In the genomic region with DNA sequence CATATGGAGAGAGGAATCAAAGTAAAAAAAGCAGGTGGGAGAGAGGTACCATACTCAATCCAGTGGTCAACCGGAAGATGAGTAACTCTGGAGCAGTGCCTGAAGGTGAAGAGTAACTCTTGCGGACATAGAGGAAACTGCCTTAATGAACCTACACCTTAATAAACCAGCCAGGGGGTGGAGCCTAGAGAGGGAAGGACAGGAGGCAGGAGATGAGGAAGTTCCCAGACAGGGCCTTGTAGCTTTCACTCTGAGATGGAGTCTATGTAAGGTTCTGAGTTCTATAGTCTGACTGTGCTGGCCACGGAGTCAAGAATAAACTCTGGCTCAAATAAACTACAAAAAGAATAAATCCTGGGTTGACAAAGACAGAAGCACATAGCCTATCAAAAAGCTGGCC, we compare ENCODE assay signal across 16 mouse cellular contexts. TPM values are rescaled to one million over a fixed set of nuclear protein-coding genes. Genes with fewer than 3 reads are reported as not detected.
"Had no signal": no experiment of that assay in that cellular context is flagged by ENCODE, and none has a peak within 500 bp of the region (broad histone marks: within the 10 kb centered on the region; RNA-seq: fewer than 3 reads in every experiment).

No protein-coding gene starts in this region.

- H3K27ac ChIP-seq: kidney, postnatal 0 days; limb, embryonic 12.5 days; liver, embryonic 13.5 days; lung, embryonic 15.5 days; midbrain, embryonic 13.5 days; neural tube, embryonic 12.5 days had no signal

- H3K9ac ChIP-seq: limb, embryonic 12.5 days; liver, embryonic 13.5 days; liver, postnatal 0 days; lung, embryonic 15.5 days; midbrain, embryonic 13.5 days; neural tube, embryonic 12.5 days had no signal

- H3K4me1 ChIP-seq: liver, embryonic 13.5 days had no signal

- H3K9me3 ChIP-seq: limb, embryonic 12.5 days; liver, embryonic 13.5 days; lung, embryonic 15.5 days; midbrain, embryonic 13.5 days; neural tube, embryonic 12.5 days had no signal

- H3K36me3 ChIP-seq: liver, embryonic 13.5 days; lung, embryonic 15.5 days had no signal

- H3K4me2 ChIP-seq: limb, embryonic 12.5 days; liver, embryonic 13.5 days; lung, embryonic 15.5 days; midbrain, embryonic 13.5 days; neural tube, embryonic 12.5 days had no signal

- H3K4me3 ChIP-seq: limb, embryonic 12.5 days; liver, embryonic 13.5 days; lung, embryonic 15.5 days; midbrain, embryonic 13.5 days; neural tube, embryonic 12.5 days had no signal

- DNase-seq: kidney, adult 8-10 months; kidney, postnatal 36 days; layer of hippocampus, adult 9-11 months; layer of hippocampus, postnatal 36 days; liver; liver, embryonic 13.5 days; liver, postnatal 0 days; retina, postnatal 1 day; thymus, adult 18-20 months; thymus, postnatal 25 days had no signal

- ATAC-seq: intestine, embryonic 16.5 days; liver, postnatal 0 days; midbrain, embryonic 13.5 days had no signal

RNA-seq across cellular contexts. Expression of a gene that starts 2.8 kb away (rescaled TPM):
- polyA plus RNA-seq: intestine, embryonic 16.5 days; kidney, postnatal 0 days; liver, embryonic 13.5 days; lung, embryonic 15.5 days had no signal
